Mouse (Mus musculus): ENCODE results near the gene Spem1.

The Spem1 gene

GRCm38 (mm10) chr11:69836703-69837576 is 15.0 kb upstream of the Spem1 start:
- DNase-seq (ENCODE audit: low spot score in 2 of 2): peak in 1 of 2 experiments; percentile 37

- no peak for DNase-seq (ENCODE audit: low spot score in 2 of 2)
Measured at GRCm38 (mm10) chr11:69835966-69836335, 14.0 kb upstream of the Spem1 start.

- no peak for DNase-seq (ENCODE audit: low spot score in 2 of 2)
Measured at GRCm38 (mm10) chr11:69835326-69835965, 13.5 kb upstream of the Spem1 start.

GRCm38 (mm10) chr11:69834001-69834549 is 12.1 kb upstream of the Spem1 start:
- DNase-seq (ENCODE audit: low spot score in 2 of 2): no peak

GRCm38 (mm10) chr11:69833554-69833953 is 11.6 kb upstream of the Spem1 start:
- no peak for DNase-seq (ENCODE audit: low spot score in 2 of 2)

- DNase-seq (ENCODE audit: low spot score in 2 of 2): no peak
Measured at GRCm38 (mm10) chr11:69828832-69829231, 6.9 kb upstream of the Spem1 start.

GRCm38 (mm10) chr11:69823456-69823855 is 1.5 kb upstream of the Spem1 start:
- no peak for DNase-seq (ENCODE audit: low spot score in 2 of 2)

- DNase-seq (ENCODE audit: low spot score in 2 of 2): no peak
Measured at GRCm38 (mm10) chr11:69818871-69819270, 3.1 kb downstream of the Spem1 start.

GRCm38 (mm10) chr11:69818365-69818764 is 3.6 kb downstream of the Spem1 start, which contains the start of gene Spem2:
Gene Spem2 (minus strand): TSS chr11:69818465.
- DNase-seq (ENCODE audit: low spot score in 2 of 2): no peak

- no peak for DNase-seq (ENCODE audit: low spot score in 2 of 2)
Measured at GRCm38 (mm10) chr11:69816520-69816919, 5.5 kb downstream of the Spem1 start.

- no peak for DNase-seq (ENCODE audit: low spot score in 2 of 2)
Measured at GRCm38 (mm10) chr11:69815155-69815554, 6.8 kb downstream of the Spem1 start, which contains the start of gene Gm39566. Gene Gm39566 (minus strand): TSS chr11:69815298.

GRCm38 (mm10) chr11:69810280-69810679 is 11.7 kb downstream of the Spem1 start:
- DNase-seq (ENCODE audit: low spot score in 2 of 2): no peak

GRCm38 (mm10) chr11:69807641-69808040 is 14.3 kb downstream of the Spem1 start:
- no peak for DNase-seq (ENCODE audit: low spot score in 2 of 2)

GRCm38 (mm10) chr11:69806378-69806777 is 15.6 kb downstream of the Spem1 start:
- no peak for DNase-seq (ENCODE audit: low spot score in 2 of 2)

GRCm38 (mm10) chr11:69804972-69805909 is 16.7 kb downstream of the Spem1 start, which contains the start of gene Tmem102:
Gene Tmem102 (minus strand): TSS chr11:69805624.
- no peak for DNase-seq (ENCODE audit: low spot score in 2 of 2)

GRCm38 (mm10) chr11:69804652-69804940 is 17.4 kb downstream of the Spem1 start:
- no peak for DNase-seq (ENCODE audit: low spot score in 2 of 2)

- peak in 1 of 2 experiments; percentile 59 for DNase-seq (ENCODE audit: low spot score in 2 of 2)
Measured at GRCm38 (mm10) chr11:69803786-69804651, 18.0 kb downstream of the Spem1 start.

- no peak for DNase-seq (ENCODE audit: low spot score in 2 of 2)
Measured at GRCm38 (mm10) chr11:69803328-69803727, 18.7 kb downstream of the Spem1 start.

- peak in 1 of 2 experiments; percentile 60 for DNase-seq (ENCODE audit: low spot score in 2 of 2)
Measured at GRCm38 (mm10) chr11:69802648-69803105, 19.3 kb downstream of the Spem1 start.

GRCm38 (mm10) chr11:69801379-69801977 is 20.5 kb downstream of the Spem1 start, which contains the start of gene Fgf11:
Gene Fgf11 (minus strand): TSS chr11:69801857.
- no peak for DNase-seq (ENCODE audit: low spot score in 2 of 2)
